Mouse (Mus musculus) adrenal gland, postnatal 25 days (tissue): ENCODE results near the gene Esrra. TPM values are rescaled to one million over a fixed set of nuclear protein-coding genes. Genes with fewer than 3 reads are reported as not detected.
"Not testable (repeated sequence)": the region's sequence is repeated elsewhere in the genome, so short reads cannot be mapped to it uniquely, and the experiment has no call there.

ENCODE experiments used
- DNase-seq: peaks from one replicate; pipeline ENCODE4 v3.0.0; 2021; ENCODE audit warnings: mixed read lengths
- total RNA-seq: library from RNA; stranded (reverse); gene quantifications from 2 replicates; pipeline ENCODE4 v1.2.3, GENCODE M21; 2021

The Esrra gene
- total RNA-seq, 1 experiment from 2014 or later, result 44.2 TPM

GRCm38 (mm10) chr19:6920741-6921636 lies 624 bp downstream of the Esrra start:
- no peak for DNase-seq

GRCm38 (mm10) chr19:6919876-6920740 lies 1.5 kb downstream of the Esrra start:
- DNase-seq, result peak; percentile 61

- no peak for DNase-seq
Measured at GRCm38 (mm10) chr19:6919431-6919830, 2.2 kb downstream of the Esrra start.

GRCm38 (mm10) chr19:6918321-6918720 lies 3.3 kb downstream of the Esrra start:
- DNase-seq, result no peak

GRCm38 (mm10) chr19:6916496-6916895 lies 5.1 kb downstream of the Esrra start:
- DNase-seq, result no peak

- no peak for DNase-seq
Measured at GRCm38 (mm10) chr19:6915276-6915675, 6.3 kb downstream of the Esrra start.

GRCm38 (mm10) chr19:6914540-6914939 lies 7.1 kb downstream of the Esrra start:
- DNase-seq, result no peak

GRCm38 (mm10) chr19:6913991-6914390 lies 7.6 kb downstream of the Esrra start:
- no peak for DNase-seq

GRCm38 (mm10) chr19:6913036-6913435 lies 8.6 kb downstream of the Esrra start:
- DNase-seq, result no peak

- no peak for DNase-seq
Measured at GRCm38 (mm10) chr19:6912205-6912970, 9.2 kb downstream of the Esrra start.

- no peak for DNase-seq
Measured at GRCm38 (mm10) chr19:6911101-6912074, 10.2 kb downstream of the Esrra start.

- not testable (repeated sequence) for DNase-seq
Measured at GRCm38 (mm10) chr19:6910306-6910705, 11.3 kb downstream of the Esrra start.

- DNase-seq, result peak; percentile 91
Measured at GRCm38 (mm10) chr19:6909507-6910289, 11.9 kb downstream of the Esrra start, which contains the start of the genes Trmt112 and Prdx5. Gene Trmt112 (plus strand): TSS chr19:6909698. Gene Prdx5 (minus strand): TSS chr19:6910106.

- no peak for DNase-seq
Measured at GRCm38 (mm10) chr19:6909021-6909420, 12.6 kb downstream of the Esrra start.

- DNase-seq, result no peak
Measured at GRCm38 (mm10) chr19:6907811-6908540, 13.6 kb downstream of the Esrra start.

GRCm38 (mm10) chr19:6907094-6907493 lies 14.5 kb downstream of the Esrra start:
- DNase-seq, result no peak

- no peak for DNase-seq
Measured at GRCm38 (mm10) chr19:6906199-6906598, 15.4 kb downstream of the Esrra start.

- DNase-seq, result no peak
Measured at GRCm38 (mm10) chr19:6905498-6906159, 16.0 kb downstream of the Esrra start.

GRCm38 (mm10) chr19:6904846-6905245 lies 16.8 kb downstream of the Esrra start:
- no peak for DNase-seq
